Mouse (Mus musculus): ENCODE measurements around the gene Ovca2.

Ovca2 gene

DNA sequence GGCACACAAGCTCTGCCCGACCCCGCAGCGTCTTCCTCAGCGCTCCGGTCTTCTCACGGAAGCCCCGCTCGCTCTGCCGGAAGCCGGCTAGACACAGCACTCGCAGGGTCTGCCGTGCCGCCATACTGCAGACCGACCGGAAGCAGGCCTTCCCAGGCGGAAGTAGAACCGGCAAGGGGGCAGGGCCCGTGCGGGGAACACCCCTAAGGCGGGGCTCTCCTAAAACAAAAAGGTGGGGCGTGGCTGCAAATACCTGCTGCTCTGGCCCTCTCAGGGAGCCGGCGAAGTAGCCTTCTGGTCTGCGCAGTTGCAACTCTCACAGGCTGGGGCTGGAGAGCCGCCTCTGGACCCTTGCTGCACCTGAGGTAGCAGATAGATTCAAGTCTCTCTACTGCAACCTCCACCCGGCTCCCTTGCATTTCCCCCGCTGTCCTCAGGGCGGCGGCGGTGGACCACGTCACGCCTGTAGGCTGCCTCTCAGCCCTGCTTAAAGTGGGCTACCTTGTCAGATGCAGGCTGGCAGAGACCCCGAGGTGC, at the start of gene Ovca2:
Gene Ovca2 (minus strand): TSS at position 164 of the 537 bp plus-strand sequence.
- DNase-seq (ENCODE audit: inconsistent age in 2 of 2, low spot score in 1 of 2), result peak; percentile 92 to 98

- no peak for DNase-seq (ENCODE audit: inconsistent age in 2 of 2, low spot score in 1 of 2)
Measured at GRCm38 (mm10) chr11:75227632-75228031, 49.0 kb upstream of the Ovca2 start.

DNA sequence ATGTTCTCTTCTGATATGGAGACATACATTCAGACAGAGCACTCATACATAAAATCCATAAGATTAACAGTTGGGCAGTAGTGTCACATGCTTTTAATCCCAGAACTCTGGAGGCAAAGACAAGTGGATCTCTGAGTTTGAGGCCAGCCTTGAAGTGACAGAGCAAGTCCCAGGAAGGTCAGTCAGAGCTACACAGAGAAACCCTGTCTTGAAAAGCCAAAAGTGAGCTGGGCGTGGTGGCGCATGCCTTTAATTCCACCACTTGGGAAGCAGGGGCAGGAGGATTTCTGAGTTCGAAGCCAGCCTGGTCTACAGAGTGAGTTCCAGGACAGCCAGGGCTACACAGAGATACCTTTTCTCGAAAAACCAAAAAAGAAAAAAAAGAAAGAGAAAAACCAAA, 46.2 kb upstream of the Ovca2 start:
- no peak for DNase-seq (ENCODE audit: inconsistent age in 2 of 2, low spot score in 1 of 2)

GRCm38 (mm10) chr11:75224062-75224461, 45.4 kb upstream of the Ovca2 start:
- peak in 1 of 2 experiments; percentile 54 for DNase-seq (ENCODE audit: inconsistent age in 2 of 2, low spot score in 1 of 2)

GRCm38 (mm10) chr11:75220517-75221145, 42.0 kb upstream of the Ovca2 start:
- DNase-seq (ENCODE audit: inconsistent age in 2 of 2, low spot score in 1 of 2), result no peak

DNA sequence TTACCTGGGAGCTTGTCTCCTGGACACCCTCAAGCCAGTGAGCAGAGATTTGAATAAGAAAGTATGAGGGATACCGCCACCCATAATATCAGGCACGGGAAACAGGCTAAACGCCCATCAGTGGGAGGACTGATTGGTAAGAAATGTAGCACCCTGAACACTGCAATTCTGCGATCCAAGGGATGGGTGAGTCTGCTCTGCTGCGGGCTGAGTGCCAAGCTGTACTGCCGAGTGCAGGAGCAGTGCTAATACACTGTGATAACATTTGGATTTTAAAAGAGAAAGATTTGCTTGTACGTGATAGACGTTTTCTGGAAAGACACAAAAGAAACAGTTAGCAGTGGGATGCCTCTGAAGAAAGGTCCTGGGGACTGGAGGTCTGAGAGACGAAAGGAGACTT, 41.5 kb upstream of the Ovca2 start:
- peak; percentile 78 to 83 for DNase-seq (ENCODE audit: inconsistent age in 2 of 2, low spot score in 1 of 2)

DNA sequence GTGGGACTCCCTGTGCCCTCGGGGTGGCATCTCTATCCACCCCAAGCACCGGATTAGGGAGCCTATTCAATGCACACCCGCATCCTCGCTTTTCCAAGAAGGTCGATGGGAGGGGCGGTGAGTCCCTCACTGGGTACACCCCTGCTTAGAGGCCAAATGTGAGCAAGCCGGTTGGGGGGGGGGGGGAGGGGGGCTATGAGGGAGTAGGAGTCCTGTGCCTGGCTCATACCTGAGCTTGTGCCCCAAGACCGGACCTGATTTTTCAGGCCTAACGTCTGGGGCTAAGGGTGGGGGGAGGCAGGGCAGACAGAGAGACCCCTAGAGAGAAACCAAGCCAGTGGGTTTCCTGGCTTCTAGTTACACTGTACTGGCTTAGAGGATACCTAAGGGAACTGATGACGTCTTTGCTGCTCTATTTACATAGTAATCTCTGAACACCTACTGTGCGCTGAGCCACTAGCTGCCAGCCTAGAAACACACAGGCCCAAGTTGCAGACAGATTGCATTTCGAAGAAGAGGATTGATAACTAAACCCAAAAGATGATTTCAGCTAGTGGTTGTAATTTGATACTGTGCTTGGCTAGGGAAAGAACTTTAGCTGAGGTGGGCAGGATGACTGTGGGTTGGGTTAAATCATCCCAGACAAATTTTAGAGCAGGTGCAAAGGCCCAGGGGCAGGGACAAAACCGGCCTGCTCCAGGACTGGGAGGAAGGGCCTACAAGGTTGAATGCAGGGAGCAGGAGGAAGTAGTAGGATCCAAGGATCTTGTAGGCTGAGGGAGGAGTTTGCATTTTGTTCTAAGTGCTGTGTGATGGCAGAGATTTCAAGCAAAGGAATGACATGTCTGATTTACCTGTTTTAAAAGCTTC, 35.7 kb upstream of the Ovca2 start:
- DNase-seq (ENCODE audit: inconsistent age in 2 of 2, low spot score in 1 of 2), result no peak

- peak; percentile 64 to 80 for DNase-seq (ENCODE audit: inconsistent age in 2 of 2, low spot score in 1 of 2)
Measured at GRCm38 (mm10) chr11:75213372-75214080, 34.9 kb upstream of the Ovca2 start.

DNA sequence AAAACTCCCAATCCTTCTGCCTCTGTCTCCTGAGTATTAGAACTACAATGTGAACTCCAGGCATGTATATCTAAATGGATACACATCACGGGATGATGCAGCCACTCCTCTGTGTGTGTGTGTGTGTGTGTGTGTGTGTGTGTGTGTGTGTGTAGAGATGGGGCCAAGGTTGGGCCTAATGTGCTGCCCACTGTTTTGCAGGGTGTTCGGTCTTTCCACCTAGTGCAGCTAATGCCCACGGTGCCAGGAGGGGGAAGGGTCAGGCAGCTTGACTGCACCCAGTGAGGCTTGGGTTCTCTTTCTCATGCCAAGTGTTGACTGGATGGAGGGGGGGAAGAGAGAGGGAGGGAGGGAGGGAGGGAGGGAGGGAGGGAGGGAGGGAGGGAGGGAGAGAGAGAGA, 34.2 kb upstream of the Ovca2 start:
- DNase-seq (ENCODE audit: inconsistent age in 2 of 2, low spot score in 1 of 2), result peak in 1 of 2 experiments; percentile 65

DNA sequence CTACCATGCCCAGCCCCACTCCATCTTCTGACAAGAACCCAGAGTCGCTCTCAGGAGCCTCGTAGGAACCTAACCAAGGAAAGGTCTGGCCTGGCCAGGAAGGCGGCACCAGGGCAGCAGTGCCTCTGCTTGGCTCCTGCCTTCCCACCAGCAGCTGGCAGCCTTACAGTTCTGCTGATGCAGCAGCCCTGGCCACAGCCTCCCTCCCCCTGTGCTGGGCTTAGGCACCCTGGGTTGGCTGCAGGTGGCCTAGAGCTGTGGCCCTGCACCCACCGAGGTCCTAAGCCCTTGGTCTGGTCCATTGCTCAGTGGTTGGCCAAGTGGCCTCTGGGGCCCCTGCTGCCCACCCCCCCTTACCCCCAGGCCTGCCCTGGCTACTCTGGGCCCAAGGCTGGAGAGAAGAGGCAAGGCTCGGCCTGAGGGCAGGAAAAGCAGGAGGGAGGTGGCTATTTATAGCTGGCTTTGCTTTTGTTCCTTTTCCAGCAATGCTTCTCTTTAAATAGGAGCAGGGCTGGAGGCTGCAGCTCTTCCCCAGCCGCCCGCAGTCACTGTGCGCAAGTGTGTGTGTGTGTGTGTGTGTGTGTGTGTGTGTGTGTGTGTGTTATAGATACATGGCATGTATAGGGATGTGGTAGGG, 33.5 kb upstream of the Ovca2 start:
- peak; percentile 55 to 77 for DNase-seq (ENCODE audit: inconsistent age in 2 of 2, low spot score in 1 of 2)

- DNase-seq (ENCODE audit: inconsistent age in 2 of 2, low spot score in 1 of 2), result no peak
Measured at GRCm38 (mm10) chr11:75210755-75211154, 32.1 kb upstream of the Ovca2 start.

DNA sequence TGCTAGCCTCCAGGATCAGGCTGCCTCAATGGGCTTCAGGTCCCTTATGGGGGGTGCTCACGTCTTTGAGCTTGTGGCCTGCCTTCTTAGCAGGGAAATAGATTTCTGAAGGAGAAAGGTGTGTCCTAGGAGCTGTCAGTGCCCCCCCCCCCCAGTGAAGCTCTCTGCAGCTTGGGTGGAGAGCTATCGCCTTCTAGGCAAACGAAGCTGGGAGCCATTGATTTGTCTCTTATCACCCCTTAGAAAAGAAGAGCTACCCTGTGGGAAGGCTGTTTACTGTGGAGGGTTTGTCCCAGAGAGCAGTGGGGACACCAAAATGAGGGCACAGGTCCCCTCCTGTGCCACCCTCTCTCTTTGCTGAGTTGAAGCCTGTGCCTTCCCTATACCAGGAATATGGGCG, 31.5 kb upstream of the Ovca2 start:
- DNase-seq (ENCODE audit: inconsistent age in 2 of 2, low spot score in 1 of 2), result no peak

DNA sequence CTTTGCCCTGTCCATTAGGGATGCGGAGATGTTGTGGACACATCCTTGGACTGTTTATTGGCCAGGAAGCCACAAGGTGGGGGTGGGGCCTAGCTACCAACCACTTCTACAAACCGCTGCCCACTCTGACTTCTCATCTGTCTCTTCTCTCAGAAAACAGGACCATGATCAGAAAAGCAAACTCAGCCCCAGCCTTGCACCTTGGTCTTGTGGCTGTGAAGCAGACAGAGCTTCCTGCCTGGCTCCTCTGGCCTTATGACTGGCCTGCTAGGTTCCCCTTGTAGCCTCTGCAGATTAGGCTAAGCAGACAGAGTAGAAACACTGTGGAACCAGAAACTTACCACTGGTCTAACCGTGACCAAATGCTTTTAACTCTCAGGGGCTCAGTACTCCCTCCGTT, 30.7 kb upstream of the Ovca2 start:
- no peak for DNase-seq (ENCODE audit: inconsistent age in 2 of 2, low spot score in 1 of 2)

DNA sequence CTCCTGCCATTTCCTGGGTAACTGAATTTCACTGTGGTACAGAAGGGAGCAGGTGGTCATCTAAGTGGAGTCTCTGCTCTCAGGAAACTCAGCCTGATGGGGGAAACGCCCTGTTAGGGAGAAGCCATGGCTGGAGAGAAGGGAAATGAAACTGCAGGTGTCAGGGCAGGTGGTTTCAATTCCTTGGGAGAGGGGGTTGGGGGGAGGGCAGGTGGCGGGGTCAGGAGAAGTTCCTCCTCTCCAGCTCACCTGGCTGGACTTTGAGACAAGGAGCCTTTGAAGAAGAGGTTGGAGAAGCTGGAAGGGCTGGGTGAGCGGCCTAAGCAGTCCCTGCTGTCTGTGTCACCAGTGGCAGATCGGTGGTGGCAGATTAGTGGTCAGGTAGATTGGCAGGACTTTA, 27.7 kb upstream of the Ovca2 start:
- DNase-seq (ENCODE audit: inconsistent age in 2 of 2, low spot score in 1 of 2), result no peak

DNA sequence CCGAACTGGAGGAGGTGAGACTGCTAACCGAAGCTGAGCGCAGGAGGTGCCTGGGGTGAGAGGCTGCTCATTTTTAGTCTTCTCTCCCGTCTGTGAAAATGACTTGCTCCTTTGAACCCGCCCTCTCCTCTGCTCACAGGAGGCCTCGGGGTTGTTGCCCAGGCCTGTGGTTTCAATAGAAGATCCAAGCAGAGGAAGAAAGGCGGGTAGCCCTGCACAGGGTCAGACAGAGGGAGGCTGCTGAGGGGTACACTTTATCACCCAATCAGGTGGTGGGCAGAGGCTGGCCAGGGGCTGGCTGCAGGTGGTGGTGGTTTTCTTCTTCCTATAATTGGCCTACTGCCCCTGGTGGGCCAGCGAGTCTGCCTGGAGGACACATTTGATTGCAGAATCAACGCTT, 25.8 kb upstream of the Ovca2 start:
- no peak for DNase-seq (ENCODE audit: inconsistent age in 2 of 2, low spot score in 1 of 2)

DNA sequence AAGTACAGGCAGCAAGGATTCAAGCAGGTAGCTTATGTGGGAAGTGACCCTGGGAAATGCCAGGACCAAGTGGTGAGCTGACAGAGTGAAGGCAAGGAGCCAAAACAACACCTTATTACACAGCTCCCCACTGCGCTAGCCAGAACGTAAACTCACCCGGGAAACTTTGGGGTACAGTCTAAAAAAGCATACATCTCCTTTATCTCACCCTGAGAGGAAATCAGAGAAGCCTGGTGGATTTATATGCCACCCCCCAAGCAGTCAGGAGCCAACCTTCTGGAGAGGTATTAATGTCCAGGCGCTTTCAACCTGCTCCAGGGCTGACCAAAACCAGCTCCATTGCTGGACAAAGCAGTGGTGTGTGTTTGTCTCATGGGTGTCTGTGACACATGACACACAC, 25.3 kb upstream of the Ovca2 start:
- DNase-seq (ENCODE audit: inconsistent age in 2 of 2, low spot score in 1 of 2), result no peak

DNA sequence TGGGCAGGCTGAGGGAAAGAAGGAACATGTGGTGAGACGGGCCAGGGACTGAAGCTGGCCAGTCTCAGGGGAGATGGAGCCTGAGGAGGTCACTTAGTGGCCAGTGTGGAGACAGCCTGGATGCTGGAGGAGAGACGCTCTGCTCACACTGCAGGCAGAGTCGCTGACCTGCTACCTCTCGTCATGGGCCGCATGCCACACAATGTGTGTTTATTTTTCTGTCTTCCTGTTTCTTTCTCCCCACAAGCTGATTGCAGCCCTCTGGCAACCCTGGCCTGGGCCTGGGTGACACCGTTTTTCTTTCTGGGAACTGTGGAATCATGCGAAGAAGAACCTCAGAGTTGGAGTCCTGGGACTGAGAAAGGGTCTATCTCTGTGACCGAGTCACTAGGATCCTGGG, 23.1 kb upstream of the Ovca2 start:
- DNase-seq (ENCODE audit: inconsistent age in 2 of 2, low spot score in 1 of 2), result no peak

DNA sequence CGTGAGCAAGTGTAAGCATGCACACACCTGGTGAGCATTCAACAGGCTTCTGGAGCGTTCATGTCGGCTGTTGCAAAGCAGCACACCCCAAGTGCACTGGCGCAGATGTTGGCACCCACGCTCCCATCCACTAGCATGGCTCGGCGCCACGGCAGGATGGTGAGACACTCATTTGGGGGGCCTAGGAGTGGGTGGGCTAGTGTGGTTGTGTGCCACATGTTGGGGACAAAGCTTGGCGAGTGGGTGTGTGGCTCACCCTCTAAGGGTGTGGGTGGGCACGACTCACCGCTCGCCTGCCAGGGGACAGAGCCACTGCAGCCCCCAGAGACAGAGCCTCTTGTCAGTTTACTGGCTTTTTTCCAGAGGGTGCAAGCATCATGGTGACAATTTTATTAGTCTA, 22.3 kb upstream of the Ovca2 start:
- no peak for DNase-seq (ENCODE audit: inconsistent age in 2 of 2, low spot score in 1 of 2)

GRCm38 (mm10) chr11:75199951-75200350, 21.3 kb upstream of the Ovca2 start:
- DNase-seq (ENCODE audit: inconsistent age in 2 of 2, low spot score in 1 of 2), result peak; percentile 69 to 87

DNA sequence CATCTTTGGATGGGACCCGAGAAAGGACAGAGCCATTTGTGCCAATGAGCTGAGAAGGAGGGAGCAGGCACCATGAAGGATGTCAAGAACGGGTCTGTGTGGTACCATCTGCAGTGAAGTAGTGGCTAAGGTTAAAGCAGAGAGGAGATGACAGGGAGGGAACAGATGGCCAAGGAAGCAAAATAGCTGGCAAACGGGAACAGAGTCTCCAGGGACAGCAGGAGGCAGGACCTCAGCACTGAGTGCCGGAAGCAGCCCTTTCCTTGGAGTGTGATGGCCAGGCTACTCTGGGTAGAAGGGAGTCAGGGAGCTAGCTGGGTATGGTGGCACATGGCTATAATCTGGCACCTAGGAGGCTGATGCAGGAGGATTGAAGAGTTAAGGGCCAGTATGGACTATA, 20.2 kb upstream of the Ovca2 start:
- no peak for DNase-seq (ENCODE audit: inconsistent age in 2 of 2, low spot score in 1 of 2)

DNA sequence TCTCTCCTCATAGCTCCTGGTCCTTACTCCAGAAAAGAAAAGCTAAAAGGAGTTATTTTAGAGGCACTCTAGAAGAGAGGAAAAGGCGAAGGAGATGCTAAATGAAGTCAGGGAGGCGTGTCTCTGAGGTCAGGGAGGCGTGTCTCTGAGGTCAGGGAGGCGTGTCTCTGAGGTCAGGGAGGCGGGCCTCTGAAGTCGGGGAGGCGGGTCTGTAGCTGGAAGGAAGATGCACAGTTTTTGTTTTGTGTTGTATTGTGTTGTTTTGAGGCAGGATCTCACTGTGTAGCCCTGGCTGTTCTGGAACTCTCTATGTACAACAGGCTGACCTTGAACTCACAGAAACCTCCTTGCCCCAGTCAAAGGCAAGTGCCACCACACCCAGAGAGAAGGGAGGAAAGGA, 19.3 kb upstream of the Ovca2 start:
- no peak for DNase-seq (ENCODE audit: inconsistent age in 2 of 2, low spot score in 1 of 2)

Measured in adrenal gland, adult (tissue).